Mouse (Mus musculus) cortical plate, adult 2 months (tissue): ENCODE measurements around the gene Xpot. TPM values are rescaled to one million over a fixed set of nuclear protein-coding genes. Genes with fewer than 3 reads are reported as not detected.

Experiments
- H3K27ac ChIP-seq: fragments of 200-500 bp; 2 replicates; pipeline ENCODE4 v1.5.1; 2012; ENCODE audit warnings: low read length, control low read depth, inconsistent platforms; ENCODE audit not compliant: insufficient read depth
- H3K4me1 ChIP-seq: fragments of 200-500 bp; 2 replicates; pipeline ENCODE4 v1.6.1; 2011; ENCODE audit warnings: low read length; ENCODE audit not compliant: control insufficient read depth, insufficient read depth
- H3K4me3 ChIP-seq: fragments of 200-500 bp; 2 replicates; pipeline ENCODE4 v1.5.1; 2011; ENCODE audit warnings: mild to moderate bottlenecking, low read length, control low read depth; ENCODE audit not compliant: insufficient read depth
- CTCF ChIP-seq: fragments of 200-500 bp; IDR thresholded peaks from 2 replicates; pipeline ENCODE4 v1.5.1; 2011; ENCODE audit warnings: mild to moderate bottlenecking, control low read depth, low read length; ENCODE audit not compliant: insufficient read depth; ENCODE audit errors: extremely low read depth
- POLR2A ChIP-seq: fragments of 200-500 bp; IDR thresholded peaks from 2 replicates; pipeline ENCODE4 v1.6.1; 2011; ENCODE audit warnings: mild to moderate bottlenecking, low read length, control low read depth; ENCODE audit not compliant: insufficient read depth; ENCODE audit errors: extremely low read depth
- polyA plus RNA-seq: library from polyadenylated mRNA; depleted of rRNA; stranded (reverse); fragments of >200 nt; gene quantifications from 2 replicates; pipeline ENCODE4 v1.2.3, GENCODE M21; 2012; rRNA removed

The Xpot gene
- polyA plus RNA-seq, 1 experiment, result 60.8 TPM

DNA sequence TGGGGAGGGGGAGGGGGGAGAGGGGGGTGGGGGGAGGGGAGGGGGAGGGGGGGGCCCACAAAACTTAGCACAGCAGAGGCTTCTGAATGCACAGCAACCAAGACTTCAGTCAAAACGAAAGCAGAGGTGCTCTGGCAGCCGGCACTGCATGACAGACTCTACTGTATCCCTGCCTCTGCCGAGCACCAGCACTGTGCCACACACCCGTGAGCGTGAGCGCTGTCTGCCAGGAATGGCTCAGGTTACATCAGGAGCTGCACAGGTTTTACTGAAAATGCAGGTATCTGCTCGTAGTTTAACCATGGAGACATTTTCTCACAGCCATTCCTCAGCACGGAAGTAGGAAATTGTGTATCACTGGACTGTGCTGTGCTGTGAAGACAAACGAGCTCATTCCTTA is 75.8 kb downstream of the Xpot start:
- TF ChIP-seq CTCF (no peak), POLR2A (no peak)
- Histone ChIP-seq H3K4me1 (peaks cover 2% of the 10 kb centered on the region; the same call in 1 of the 2 replicates), H3K4me3 (no peak overlapping the region), H3K27ac (no peak overlapping the region)

DNA sequence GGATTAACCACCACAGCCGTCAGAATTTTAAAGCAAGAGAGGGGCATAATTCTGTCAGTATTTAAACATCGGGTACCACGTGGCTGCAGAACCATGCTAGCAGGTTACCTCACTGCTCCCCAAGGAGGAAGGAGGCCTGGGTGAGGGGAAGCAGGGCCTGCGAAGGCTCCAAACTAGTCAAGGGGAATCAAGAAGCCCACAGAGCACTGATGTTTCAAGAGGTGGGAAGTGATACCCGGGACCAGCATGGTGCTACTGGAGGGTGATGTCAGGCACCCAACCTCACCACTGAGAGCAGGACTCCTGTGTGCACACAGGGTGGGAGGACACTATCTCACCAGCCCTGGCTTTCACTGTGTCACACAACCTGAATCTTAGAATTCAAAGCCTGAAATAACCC is 76.5 kb downstream of the Xpot start:
- Histone ChIP-seq H3K27ac (no peak overlapping the region), H3K4me1 (no peaks in the 10 kb centered on the region), H3K4me3 (no peak overlapping the region)
- TF ChIP-seq POLR2A (no peak), CTCF (no peak)

DNA sequence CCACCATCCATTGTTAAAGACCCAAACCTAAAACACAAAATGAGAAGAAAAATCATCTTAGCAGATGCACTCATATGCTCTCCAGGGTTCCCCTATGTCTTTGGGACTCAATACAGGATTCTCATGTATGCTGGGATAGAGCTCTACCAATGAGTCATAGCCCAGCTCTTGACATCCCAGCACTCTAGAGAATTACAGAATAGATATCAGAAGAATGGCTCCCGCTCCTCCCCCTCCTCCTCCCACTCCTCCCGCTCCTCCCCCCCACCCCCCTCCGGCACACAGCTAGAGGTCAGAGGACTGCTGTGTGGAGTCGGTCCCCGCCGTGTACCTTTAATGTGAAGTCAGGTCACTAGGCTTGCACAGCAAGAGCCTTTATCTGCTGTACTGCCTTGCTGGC is 79.0 kb downstream of the Xpot start:
- no peak for TF ChIP-seq POLR2A
- no peak for TF ChIP-seq CTCF
- H3K4me1 ChIP-seq, result no peaks in the 10 kb centered on the region

GRCm38 (mm10) chr10:121543577-121543976 is 82.6 kb downstream of the Xpot start:
- TF ChIP-seq POLR2A (no peak), CTCF (no peak)
- Histone ChIP-seq H3K4me3 (no peak overlapping the region), H3K27ac (no peak overlapping the region), H3K4me1 (no peaks in the 10 kb centered on the region)

More for the DNA sequence above, 79.0 kb downstream of the Xpot start:
- Histone ChIP-seq H3K27ac (no peak overlapping the region), H3K4me3 (no peak overlapping the region)

DNA sequence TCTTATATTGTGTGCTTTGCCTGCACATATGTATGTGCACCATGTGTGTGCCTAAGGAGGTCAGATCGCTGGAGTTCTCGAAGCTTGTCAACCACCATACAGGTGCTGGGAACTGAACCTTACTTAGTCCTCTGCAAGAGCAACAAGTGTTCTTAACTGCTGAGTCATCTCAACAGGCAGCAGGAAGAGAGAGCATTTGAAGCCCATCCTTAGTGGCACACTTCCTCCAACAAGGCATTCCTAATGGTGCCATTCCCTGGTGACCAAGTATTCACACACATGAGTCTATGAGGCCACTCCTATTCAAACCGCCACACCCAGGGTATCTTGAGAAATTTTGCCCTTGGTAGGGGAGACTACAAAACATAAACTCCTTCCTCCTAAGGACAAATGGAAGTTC is 84.0 kb downstream of the Xpot start:
- no peak for TF ChIP-seq CTCF
- no peak for TF ChIP-seq POLR2A
- H3K4me3 ChIP-seq, result no peak overlapping the region
- no peaks in the 10 kb centered on the region for H3K4me1 ChIP-seq
- H3K27ac ChIP-seq, result no peak overlapping the region

Other genes with a start within 250 kb of the Xpot start
- 40.8 and 41.2 TPM in 2 replicates for gene Rassf3, start 150.0 kb downstream of the Xpot start, polyA plus RNA-seq
- 41.5 and 46.4 TPM in 2 replicates for gene Tbk1, start 39.5 kb downstream of the Xpot start, polyA plus RNA-seq
- 0.31 and 0.38 TPM in 2 replicates for gene D930020B18Rik, start 15.3 kb upstream of the Xpot start, polyA plus RNA-seq
- gene BC048403, start 113.6 kb upstream of the Xpot start, polyA plus RNA-seq, result 7.6 and 8.6 TPM in 2 replicates